Mouse (Mus musculus) monocyte, adult 5-6 weeks (primary cell): Measurements from ENCODE around the gene Olfr987. TPM values are rescaled to one million over a fixed set of nuclear protein-coding genes. Genes with fewer than 3 reads are reported as not detected.
"Not testable (repeated sequence)": the region's sequence is repeated elsewhere in the genome, so short reads cannot be mapped to it uniquely, and the experiment has no call there.

Source experiments
- ATAC-seq: fragments of 153-309, 156-312 bp; replicated peaks from 2 replicates; pipeline ENCODE4 v1.8.0; 2017; ENCODE audit warnings: mild to moderate bottlenecking; ENCODE audit not compliant: low TSS enrichment, insufficient number of reproducible peaks, severe bottlenecking, poor library complexity, low FRiP score
- total RNA-seq: library from RNA; stranded (forward); fragments of 200-1000, 200-491, 200-594 nt; gene quantifications from 3 replicates; pipeline ENCODE4 v1.2.3, GENCODE M21; 2017

The Olfr987 gene
- total RNA-seq, result not detected in 3 replicates

DNA sequence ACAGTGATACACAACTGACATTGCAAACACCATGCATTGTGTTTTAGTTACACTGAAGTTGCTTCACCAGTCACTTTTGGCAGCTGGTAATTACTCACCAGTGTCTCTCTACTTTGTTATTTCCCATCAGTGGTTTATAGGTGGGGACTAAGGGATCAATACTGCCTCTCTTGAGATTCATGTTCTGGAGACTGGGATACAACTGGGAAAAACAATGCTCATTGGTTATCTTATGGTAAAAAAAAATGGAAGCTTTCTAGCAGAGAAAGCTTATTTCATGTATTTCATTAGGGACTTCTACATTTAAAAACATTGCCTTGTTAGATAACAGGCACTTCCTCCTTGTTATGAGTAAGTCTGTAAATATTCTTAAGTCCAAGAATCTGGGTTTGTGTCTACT, at the start of gene Olfr987:
Gene Olfr987 (minus strand): TSS at position 101 of the 400 bp plus-strand sequence.
- not testable (repeated sequence) for ATAC-seq

DNA sequence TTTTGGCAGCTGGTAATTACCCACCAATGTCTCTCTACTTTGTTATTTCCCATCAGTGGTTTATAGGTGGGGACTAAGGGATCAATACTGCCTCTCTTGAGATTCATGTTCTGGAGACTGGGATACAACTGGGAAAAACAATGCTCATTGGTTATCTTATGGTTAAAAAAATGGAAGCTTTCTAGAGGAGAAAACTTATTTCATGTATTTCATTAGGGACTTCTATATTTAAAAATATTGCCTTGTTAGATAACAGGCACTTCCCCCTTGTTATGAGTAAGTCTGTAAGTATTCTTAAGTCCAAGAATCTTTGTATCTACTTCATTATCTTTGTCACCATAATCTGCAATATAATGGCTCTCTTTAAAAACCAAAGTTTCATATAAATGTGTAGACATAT, 24.0 kb upstream of the Olfr987 start, which contains the start of gene Olfr988:
Gene Olfr988 (minus strand): TSS at position 101 of the 400 bp plus-strand sequence.
- not testable (repeated sequence) for ATAC-seq

DNA sequence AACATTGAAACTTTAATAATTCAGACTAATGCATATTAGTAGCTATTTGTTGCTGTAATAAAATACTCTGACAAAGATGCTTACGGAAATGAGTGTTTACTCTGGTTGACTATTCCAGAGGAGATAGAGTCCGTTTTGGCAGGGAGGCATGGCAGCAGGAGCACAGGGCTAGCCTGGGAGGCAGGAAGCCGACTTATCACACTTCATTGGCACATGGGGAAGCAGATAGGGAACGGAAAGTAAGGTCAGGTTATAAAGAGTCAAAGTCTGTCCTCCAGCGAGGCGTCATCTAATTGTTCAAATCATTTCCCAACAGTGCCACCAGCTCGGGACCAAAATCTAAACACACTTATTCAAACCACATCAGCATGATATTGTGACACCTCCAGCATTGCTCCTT, 857 bp upstream of the Olfr987 start:
- ATAC-seq, result no peak

DNA sequence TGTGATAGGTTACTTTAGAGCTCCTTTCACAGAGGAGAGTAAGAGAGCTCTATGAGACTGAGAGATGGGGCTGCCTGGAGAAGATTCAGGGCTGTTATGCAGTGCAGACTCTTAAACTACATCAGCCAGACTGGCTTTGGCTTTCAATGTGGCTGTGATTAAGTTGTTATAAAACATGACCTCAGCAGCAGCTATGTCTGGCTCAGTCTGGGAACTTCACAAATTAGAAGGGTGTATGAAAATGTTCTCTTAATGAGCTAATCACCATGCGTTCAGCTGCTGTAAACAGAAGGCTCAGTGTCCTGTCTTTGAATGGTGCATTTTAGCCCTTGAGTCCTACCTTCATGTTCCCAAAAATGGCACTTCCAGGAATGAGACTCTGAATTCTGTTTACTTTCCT, 20.0 kb downstream of the Olfr987 start:
- ATAC-seq, result no peak

DNA sequence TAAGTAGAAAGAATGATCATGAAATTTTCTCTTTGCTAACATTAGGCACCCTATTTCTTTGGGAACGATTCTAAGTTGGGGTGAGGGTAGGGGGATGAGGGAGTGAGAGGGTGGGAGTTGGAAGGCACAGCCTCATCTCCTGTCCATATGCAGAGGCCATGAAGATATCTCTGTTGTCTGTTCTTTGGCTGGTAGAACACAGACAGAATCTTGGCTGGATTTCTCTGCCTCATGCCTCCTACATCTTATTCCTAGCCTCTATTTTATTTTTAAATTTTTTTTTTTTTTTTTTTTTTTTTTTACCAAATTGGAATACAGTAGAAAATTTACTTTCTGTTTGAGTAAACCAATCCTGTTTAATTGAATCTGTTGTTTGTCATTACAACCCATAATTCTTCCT, 53.7 kb downstream of the Olfr987 start:
- ATAC-seq, result no peak

DNA sequence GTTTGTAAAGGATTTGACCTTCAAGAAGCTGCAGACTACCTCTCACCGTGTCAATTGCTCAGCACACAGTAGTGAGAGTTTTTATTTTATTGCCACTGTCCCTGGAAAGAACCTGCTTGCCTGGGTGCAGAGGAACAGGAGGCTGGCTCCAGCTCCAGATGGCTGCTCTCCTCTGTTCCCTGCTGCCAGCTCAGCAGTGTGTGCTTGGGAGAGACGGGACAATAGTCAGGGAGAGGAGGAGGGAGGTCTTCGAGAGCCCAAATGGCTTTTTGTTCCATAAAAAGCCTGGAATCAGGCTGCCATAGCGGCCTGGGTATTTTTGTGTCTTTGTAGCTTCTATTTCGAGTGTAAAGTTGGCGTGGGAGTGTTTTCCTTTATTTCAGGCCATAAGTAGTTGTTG, 54.5 kb downstream of the Olfr987 start:
- no peak for ATAC-seq

DNA sequence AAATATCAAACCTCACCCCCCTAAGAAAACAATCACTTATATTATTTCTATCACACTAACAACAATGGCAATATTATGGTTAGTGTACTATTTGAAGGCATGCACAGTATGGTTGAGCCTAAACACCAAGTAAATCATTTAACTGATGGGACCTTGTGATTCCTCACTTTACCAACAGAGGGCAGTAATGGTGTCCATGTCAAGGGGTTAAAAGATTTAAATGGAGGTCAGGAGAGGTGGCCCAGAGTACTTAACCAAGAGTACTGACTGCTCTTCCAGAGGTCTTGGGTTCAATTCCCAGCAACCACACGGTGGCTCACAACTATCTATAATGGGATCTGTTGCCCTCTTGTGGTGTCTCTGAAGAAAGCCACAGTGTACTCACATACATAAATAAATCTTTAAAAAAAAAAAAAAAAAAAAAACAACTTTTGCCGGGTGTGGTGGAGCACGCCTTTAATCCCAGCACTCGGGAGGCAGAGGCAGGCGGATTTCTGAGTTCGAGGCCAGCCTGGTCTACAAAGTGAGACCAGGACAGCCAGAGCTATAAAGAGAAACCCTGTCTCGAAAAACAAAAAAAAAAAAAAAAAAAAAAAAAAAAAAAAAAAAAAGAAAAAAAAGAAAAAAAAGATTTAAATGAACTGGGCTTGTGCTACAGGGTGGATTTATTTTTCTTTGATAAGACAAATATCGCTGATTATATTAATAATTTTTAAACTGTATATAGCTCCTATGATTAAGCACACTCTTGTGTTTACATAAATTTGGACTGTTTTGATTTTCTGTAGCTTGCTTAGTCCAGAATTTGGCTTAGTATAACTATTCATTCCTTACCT, 55.3 kb downstream of the Olfr987 start:
- ATAC-seq, result no peak

DNA sequence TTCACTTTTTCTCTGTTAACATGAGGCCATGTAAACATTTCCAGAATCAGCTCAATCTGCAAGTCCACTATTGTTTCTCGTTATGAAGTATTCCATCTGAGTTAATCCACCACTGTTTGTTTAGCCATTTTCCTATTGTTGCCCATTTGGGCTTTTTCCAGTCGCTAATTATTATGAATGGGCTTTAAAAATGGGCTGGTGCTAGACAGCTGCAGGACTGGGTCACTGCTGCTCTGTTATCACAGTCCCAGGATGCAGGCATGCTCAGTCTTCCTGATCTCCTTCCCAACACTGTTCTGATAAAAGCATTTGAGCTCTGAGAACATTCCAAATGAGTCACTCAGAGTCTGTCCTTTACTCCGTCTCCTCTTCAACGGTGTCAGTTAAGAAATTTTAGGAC, 58.1 kb downstream of the Olfr987 start:
- no peak for ATAC-seq

Other genes with a start within 250 kb of the Olfr987 start
- not detected in 3 replicates for gene Aplnr, start 203.1 kb downstream of the Olfr987 start, total RNA-seq
- gene Lrrc55, start 142.1 kb downstream of the Olfr987 start, total RNA-seq, result 0.10 TPM in 1 of 3 replicates, not detected in the others
- gene Olfr988, start 23.9 kb upstream of the Olfr987 start, total RNA-seq, result not detected in 3 replicates
- gene Olfr992, start 70.2 kb upstream of the Olfr987 start, total RNA-seq, result not detected in 3 replicates
- gene Olfr993, start 75.6 kb upstream of the Olfr987 start, total RNA-seq, result not detected in 3 replicates
- not detected in 3 replicates for gene Olfr994, start 97.1 kb upstream of the Olfr987 start, total RNA-seq
- not detected in 3 replicates for gene Olfr995, start 104.3 kb upstream of the Olfr987 start, total RNA-seq
- not detected in 3 replicates for gene 4833423E24Rik, start 179.7 kb upstream of the Olfr987 start, total RNA-seq
- gene Olfr996, start 239.9 kb upstream of the Olfr987 start, total RNA-seq, result not detected in 3 replicates
- gene Olfr998, start 249.6 kb upstream of the Olfr987 start, total RNA-seq, result not detected in 3 replicates